Mouse (Mus musculus) heart, postnatal 0 days (tissue): Measurements from ENCODE around the gene Flywch1.

Experiments used
- CTCF ChIP-seq: IDR thresholded peaks from 2 replicates; pipeline ENCODE4 v1.5.1; 2016; ENCODE audit warnings: antibody characterized with exemption, control low read depth, low read depth
- EP300 ChIP-seq: IDR thresholded peaks from 2 replicates; pipeline ENCODE4 v1.6.1; 2016; ENCODE audit warnings: antibody characterized with exemption, low read depth

DNA sequence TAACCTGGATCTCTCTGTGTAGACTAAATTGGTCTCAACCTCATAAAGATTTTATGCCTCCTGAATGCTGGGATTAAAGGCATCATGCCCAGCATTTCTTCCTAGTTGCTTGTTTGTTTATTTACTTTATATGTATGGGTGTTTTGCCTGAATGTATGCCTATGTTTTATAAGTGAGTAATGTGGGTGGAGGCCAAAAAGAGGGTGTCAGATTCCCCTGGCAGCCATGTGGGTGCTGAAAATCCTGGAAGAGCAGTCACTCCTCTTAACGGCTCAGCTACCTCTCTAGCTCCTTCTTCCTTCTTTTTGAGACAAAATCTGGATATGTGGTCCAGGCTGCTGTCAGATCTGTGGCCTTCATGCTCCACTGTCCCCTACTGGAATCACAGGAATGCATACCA lies 41.0 kb downstream of the Flywch1 start:
- TF ChIP-seq CTCF = no peak
- TF ChIP-seq EP300 = no peak
